Mouse (Mus musculus) heart, adult 9 months (tissue): ENCODE data around the gene Tcf12.

Source experiments
- DNase-seq, 2 experiments: peaks; one replicate each; pipeline ENCODE4 v3.0.0; 2022; ENCODE audit warnings: low spot score in 2 of 2

The Tcf12 gene

DNA sequence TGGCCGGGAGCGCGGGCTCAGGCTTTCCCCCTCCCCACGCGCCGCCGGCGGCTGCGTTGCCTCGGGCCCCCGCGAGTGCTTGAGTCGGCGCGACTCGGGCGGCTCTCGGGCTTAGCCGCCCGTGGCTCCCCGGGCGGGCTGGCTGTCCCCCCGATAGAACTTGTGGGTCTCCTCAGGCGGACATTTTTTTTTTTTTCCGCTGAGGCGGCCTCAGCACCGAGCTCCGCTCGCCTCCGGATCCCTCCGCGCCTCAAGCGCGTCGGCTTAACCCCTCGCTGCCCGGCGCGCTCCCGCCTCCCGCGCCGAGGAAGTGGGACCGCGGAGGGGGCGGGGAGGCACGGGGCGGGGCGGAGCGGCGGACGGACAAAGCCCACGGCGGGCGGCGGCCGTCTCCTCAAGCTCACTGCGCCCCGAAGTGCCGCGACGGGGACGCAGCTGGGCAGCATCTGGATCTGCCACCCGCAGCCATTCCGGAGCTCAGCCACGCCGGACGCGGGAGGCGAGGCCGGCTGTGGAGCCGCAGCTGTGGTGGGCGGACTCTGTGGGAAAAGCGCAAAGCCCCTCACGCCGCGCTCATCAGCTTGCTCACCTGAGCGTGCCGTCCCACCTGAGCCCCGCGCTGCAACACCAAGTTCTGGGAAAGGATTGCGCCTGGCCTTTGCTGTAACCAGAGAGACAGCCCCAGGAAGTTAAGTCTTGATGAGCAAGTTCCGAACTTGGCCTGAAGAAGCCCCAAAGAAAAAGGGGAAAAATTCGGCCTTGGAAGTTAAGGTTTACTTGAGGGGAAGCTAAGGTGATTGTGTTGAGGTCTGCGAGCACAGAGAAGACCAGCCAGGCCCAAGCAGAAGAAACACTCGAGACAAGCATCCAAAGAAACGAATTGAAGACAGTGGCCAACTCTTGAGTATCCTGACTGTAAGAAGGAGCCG lies at the start of gene Tcf12:
TSS of gene Tcf12 (minus strand) at position 250 of the 929 bp plus-strand sequence.
- peak; percentile 84 to 86 for DNase-seq

DNA sequence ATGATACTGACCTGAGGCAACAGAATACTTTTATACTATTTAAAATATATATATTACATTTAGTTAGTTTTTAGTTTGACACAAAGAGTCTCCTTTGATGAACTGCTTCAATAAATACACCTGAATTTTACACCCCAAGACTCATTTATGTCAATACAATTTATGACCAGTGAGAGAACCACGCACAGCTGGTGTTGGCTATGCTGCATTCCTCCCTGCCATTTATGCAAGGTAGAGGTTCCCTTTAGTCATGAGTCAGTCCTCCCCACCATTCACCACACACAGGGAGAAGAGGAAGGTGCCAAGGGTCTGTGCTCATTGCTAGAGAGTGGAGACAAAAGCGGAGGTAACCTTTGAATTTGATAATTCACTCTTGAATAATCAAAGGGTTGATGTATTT lies 46.7 kb upstream of the Tcf12 start:
- no peak for DNase-seq

DNA sequence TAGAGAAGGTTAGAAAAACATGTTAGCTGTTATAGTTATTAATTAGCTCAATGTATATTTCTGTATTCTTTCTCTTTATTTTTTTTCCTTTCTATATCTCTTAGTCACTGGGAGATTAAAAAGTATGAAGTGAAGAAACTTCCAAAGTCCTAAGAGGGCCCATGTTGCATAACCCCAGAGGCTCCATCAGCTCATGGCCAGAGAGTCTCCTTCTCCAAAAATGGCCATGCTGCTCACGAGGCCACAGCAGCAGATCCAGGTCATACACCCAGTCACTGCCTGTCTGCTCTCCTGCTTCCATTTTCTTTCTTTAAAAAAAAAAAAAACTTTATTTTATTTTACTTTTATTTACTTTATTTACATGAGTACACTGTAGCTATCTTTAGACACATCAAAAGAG lies 45.4 kb upstream of the Tcf12 start:
- peak in 1 of 2 experiments; percentile 6 for DNase-seq

DNA sequence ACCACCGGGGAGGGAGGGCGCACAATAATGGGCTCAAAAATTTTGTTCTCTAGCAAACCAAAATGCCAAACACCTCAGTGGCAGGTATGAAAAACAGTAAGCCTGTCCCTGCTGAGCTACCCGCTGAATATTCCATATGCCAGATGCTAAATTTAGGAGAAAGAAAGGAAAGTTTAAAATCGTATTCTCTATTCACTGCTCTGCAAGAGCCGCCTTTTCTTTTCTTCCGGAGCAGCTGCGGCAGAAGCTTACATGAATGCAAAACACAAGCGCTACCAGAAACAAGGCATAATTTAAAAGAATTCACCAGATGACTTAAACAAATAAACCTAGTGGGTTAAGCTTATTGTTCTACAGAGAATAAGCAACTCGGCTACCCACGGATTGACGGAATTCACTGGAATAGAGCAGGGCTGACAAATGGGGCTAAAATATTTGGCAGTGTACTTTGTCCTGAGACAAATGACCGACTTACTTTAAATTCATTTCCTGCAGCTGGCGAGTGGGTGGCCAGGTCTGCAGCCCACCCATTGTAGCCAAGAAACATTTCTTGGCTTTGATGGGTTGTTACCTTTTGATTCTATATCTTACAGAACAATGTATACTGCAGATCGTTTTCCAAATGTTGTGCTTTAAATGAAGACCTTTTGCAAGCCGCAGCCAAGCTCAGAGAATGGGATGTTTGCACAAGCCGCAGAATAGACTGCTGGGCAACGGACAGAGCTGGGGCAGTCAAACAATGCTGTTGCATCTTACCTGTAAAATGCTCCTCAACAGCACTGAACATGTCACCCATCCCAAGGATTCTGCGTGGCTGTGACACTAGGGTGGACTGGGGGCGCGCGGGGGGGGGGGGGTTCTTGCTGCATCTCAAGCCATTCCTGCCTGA lies 43.8 kb upstream of the Tcf12 start:
- DNase-seq = no peak

DNA sequence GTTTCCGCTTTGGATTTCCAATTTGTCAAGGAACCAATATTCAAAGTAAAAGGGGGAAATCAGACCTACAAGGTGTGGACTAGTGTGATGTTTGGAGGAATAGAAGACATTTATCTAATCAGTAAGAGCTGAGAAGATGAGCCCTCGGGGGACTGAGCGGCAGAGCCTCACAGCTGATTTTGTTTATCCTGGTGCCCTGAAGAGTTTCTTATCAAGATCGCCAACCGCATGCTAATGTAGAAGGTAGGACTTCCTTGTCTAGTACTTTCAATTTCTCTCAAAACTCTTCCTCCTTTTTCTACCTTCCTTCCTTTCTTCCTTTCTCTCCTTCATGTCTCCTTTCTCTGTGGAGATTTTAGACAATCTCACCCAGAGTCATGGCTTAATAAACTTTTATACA lies 32.5 kb upstream of the Tcf12 start:
- no peak for DNase-seq

DNA sequence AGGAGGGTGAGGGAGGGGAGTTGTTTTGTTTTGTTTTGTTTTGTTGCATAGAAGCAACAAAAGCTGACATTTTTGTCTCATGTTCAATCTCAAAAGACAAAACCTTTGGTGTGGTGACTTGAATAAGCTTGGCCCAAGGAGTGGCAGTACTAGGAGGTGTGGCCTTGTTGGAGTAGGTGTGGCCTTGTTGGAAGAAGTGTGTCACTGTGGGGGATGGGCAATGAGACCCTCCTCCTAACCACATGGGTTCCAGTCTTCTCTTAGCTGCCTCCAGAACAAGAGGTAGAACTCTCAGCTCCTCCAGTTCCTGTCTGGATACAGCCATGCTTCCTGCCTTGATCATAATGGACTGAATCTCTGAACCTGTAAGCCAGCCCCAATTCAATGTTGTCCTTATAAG lies 26.2 kb upstream of the Tcf12 start:
- DNase-seq = no peak

DNA sequence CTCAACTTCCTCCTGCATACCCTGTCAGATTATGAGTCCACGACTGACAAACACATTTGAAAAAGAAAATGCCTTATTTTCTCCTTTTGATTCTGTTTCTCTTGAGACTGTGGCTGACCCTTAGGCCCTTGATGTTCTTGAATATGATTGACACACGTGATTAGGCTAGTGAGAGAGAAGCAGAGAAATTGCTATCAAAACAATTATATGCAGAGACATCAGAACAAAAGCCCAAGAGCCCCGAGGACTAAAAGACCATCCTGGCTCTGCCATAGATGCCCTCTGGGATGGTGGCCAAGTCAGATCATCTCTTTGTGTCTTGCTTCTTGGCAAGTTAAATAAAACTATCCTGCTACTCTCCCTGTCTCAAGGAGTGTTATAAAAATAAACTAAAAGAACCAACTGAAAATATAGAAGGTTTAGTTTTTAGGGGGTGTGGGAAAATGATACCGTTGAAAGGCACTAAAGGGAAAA lies 22.1 kb upstream of the Tcf12 start:
- no peak for DNase-seq

DNA sequence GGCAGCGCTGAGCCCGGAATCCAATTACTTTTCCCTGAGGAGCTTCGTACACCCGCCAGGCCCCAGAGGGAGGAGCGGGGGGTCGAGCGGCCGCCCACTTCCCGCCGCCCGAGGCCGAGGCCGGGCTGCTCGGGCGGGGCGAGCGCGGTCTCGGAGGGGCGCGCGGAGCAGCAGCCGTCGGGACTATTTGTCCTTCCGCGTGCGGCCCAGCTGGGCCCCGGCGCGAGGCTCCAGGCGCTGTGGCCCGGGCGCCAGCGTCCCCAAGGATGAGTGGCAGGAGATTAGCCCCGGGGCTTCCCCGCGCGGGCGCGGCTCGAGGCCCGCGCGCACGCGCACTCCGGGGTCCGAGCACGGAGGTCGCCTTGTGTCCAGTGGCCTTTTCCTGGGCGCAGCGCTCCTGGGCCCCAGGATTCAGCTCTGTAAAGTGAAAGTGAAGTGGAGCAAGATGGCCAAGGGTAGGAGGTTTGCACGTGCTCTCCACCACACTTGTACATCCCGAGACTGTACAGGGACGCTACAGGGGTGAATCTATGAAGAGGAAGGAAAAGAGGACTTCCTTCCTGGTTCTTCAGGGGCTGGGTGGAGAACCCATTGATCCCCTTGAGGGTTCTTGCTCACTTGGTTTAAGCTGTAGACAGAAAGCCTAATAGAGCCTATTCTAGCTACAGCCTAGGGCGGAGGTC lies 21.6 kb upstream of the Tcf12 start:
- DNase-seq = peak; percentile 92 to 94

DNA sequence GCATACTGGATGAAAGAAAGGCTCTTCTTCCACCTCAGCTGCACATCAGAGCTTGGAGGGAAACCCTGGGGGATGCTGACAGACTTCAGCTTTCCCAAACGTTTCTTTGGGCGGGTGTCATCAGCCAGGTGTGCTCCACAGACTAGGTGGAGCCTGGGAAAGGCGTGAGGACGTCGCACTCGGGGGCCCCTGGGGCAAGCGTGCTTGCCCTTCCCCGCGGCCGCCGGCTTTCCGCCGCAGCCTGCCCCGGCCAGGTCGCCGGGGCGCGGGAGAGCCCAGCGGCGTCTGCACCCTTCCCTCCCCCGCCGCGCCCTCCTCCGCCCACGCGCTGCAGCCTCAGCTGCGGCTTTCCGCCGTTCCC lies 21.0 kb upstream of the Tcf12 start:
- no peak for DNase-seq

DNA sequence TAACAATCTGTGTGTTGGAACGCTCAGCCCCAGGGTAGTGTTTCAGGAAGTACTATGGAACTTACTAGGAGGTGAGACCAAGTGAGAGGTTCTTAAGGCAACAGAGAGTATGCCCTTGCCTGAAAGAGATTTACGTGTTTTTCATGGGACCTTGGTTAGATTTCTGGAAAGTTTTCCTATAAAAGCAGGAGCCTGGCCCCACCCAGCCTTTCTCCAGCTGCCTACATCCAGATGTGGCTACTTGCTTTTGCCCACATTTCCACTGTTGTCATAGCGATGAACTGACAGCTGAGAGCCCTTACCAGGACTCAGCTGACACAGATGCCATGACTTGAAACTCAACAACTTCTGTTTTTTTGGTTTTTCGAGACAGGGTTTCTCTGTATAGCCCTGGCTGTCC lies 18.2 kb upstream of the Tcf12 start:
- no peak for DNase-seq

DNA sequence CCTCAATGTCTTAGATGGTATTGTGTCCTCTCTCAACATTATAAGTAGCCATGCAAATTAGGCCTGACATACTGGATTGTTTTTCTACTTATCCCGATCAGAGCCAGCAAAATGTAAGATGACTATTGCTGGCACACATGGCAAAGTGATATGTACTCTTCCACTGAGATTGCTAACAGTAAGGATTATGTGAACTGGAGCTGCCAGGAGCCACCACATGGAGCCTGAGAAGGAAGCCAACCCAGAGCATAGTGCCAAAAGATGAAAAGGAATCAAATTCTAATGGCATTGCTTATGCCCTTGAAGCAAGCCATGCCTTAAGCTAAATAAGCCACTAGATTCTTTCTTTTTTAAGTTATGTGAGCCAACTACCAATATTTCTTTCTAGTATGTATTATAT lies 13.8 kb upstream of the Tcf12 start:
- no peak for DNase-seq

DNA sequence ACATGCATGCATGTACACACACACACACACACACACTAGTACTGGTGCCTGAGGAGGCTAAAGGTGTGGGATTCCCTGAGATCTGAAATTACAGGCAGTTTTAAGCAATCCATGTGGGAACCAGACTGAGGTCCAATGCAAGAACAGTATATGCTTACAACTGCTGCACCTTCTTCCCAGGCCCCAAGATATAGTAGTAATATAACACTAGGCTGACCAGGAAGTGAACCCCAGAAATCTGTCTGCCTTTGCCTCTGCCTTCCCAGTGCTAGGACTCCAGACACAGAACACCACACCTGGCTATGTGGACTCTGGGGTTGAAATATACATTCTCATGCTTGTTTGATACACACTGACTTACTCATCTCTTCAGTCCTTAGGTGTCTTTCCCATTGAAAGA lies 6.8 kb upstream of the Tcf12 start:
- no peak for DNase-seq

DNA sequence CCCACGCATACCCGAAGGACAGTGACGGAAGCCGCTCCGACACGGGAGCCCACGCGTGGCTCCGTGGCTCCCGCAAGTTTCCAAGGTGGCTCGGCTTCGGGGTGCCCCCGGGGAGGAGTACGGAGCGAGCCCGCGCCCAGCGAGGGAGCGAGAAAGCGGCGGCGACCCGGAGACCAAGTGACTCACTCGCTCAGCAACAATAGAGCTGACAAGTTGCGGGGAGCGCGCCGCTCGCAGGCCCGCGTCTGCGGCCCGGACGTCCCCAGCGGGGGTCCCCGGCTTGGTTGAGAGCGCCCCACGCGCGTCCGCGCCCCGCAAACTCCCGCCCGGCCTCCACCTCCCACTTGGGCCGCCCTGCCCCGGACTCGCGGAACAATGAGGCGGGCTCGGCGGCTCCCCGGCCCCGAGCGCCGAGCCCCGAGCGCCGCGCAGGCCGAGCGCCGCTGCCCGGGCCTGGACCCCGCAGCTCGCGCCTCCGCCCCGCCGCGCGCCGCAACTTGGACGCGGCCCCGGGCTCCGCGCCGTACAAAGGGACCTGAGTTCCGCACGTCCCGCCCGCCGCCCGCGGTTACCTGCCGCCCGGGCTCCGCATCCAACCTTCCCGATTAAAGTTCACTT lies 558 bp downstream of the Tcf12 start:
- DNase-seq = peak; percentile 39 to 45

DNA sequence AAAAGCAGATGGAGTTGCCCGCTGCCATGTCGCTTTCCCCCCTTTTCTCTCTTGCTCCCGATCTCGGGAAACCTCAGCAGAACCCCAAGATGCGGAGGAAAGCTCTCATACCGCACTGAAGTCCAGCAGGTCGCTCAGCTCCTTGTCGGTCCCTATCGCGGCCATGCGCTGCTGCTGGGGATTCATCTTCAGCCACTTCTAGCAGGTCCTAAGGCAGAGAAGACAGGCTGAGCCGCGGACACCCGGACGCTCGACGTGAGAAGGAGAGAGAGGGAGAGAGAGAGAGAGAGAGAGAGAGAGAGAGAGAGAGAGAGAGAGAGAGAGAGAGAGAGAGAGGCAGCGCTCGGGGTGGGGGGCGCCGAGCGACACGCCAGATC lies 1.1 kb downstream of the Tcf12 start:
- peak; percentile 12 to 23 for DNase-seq

DNA sequence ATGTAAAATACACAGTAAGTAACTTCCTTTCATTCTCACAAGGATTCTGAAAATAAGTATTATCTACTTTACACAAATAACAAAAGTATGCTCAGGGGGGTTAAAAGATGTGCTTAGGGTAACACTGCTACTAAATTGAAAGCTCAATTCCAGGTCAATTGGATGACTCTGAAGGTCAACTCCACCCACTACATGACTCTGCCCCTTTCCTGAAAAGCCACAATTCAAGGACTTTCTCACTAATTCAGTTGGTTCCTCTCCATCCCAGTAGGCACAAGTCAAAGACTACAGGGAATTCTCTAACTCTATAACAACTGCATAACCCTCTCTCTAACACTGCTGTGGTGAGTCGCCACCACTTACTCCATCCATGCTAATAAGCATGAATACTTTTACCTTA lies 8.2 kb downstream of the Tcf12 start:
- no peak for DNase-seq

DNA sequence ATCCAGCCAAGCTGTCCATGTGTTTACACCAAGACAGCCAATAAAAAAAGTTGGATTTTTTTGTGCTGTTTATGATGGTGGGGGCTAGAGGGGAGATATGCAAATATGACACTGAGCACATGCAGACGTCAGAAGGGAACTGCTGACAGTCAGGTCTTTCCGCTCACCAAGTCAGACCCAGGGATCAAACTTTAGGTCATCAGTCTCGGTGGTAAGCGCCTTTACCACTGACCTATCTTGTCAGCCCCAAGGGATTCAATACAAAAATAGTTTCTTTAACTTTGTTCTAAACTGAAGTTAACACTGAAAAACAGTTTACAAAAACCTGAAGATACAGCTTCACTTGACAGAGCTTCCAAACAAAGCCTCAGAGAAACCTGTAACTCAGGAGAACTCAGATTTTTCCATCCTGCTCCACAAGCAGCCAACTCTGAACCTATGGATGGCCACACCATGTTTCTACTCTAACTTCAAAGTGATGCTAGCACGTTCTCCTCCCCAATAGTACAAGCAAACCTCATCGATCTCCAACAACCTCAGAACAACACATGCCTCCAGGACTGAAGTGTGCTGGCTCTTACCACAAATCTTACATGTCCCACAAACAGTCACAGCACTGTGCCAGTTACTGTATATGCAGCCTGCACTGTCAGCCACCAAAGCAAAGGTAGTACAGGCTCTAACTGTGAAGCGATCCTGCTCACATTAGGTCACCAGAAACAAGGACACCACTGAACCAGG lies 11.6 kb downstream of the Tcf12 start:
- DNase-seq = no peak

DNA sequence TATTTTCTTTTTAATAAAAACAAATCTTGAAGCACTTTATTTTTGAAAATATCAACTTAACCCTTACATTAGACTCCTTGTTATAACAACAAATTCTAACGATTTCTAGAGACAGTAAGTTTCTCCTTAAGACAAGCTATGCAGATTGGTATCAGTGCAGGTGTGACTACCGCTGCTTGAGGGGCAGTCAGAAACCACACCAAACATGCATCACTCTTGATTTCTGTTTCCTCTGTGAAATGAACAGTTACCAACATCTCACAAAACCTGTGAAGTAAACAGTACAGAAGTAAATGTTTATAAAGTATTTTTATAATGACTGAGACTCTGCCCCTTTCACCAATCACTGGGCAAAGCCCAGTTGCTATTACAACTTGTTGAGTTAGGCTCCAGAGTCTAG lies 13.6 kb downstream of the Tcf12 start:
- no peak for DNase-seq

DNA sequence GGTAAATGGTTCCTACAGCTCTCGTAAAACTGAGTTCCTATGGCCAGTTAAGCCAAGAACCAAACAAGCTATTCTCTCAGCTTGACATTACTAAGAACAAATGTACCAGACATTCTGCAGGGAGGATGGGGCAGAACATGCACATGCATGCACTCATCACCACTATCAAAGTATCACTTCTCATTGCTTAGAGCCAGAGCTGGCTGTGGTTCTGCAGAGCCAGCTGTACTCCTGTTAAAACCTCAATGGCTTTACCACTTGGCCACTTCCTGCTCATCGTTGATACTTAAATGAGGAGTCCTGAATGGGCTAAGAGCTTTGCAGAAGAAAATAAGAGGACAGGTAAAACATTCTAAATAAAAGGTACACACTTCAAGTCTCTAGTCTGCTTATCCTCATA lies 14.6 kb downstream of the Tcf12 start:
- no peak for DNase-seq

DNA sequence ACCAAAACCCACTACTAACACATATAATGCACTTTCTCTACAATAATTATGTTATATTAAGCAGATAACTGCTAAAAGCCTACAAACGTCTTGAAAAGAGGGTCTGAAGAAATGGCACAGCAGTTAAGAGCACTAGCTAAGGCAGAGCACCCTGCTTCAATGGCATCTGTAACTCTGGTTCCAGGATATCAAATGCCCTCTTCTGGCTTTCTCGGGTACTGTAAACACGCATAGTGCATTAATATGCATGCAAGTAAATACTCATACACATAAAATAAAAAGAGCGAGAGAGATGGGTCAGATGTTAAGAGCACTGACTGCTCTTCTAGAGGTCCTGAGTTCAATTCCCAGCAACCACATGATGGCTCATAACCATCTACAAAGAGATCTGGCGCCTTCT lies 17.0 kb downstream of the Tcf12 start:
- DNase-seq = no peak

DNA sequence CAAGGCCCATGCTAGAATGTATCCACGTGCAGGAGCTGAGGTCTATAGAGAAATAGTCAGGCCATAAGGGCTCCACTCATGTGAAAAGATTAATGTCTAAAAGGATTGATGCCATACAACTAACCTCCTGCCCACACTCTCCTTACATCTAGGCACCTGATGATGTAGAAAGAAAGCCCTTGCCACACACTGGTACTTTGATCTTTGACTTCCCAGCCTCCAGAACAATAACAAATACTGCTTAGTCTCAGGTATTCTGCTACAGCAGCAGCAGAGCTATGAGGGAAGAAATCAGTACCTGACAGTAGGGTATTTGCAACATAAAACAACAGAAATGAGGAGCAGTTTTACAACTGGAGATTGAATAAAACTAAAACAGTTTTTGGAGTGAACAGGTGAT lies 19.5 kb downstream of the Tcf12 start:
- no peak for DNase-seq
